Mouse (Mus musculus): ENCODE measurements around the gene Cfap43. TPM values are rescaled to one million over a fixed set of nuclear protein-coding genes. Genes with fewer than 3 reads are reported as not detected.

Cfap43 gene
- total RNA-seq, 2 experiments from 2014 or later: 0.30 to 0.66 TPM

GRCm38 (mm10) chr19:47913344-47913743 is 5.7 kb downstream of the Cfap43 start:
- no peak for TF ChIP-seq CTCF (IDR thresholded peaks at IDR 0.05)
- Histone ChIP-seq H3K4me3 (no peak overlapping the region), H3K27ac (no peak overlapping the region)
- intact Hi-C loops (cut with DNase I): no loop called here
- DNase-seq (ENCODE audit: extremely low spot score in 1 of 2, low spot score in 2 of 2): no peak

GRCm38 (mm10) chr19:47910751-47911150 is 8.3 kb downstream of the Cfap43 start:
- H3K27ac ChIP-seq: no peak overlapping the region
- DNase-seq (ENCODE audit: extremely low spot score in 1 of 2, low spot score in 2 of 2): no peak
- no peak overlapping the region for H3K4me3 ChIP-seq
- no peak for TF ChIP-seq CTCF (IDR thresholded peaks at IDR 0.05)
- intact Hi-C loops (cut with DNase I): no loop called here

GRCm38 (mm10) chr19:47910117-47910618 is 8.9 kb downstream of the Cfap43 start:
- TF ChIP-seq CTCF (IDR thresholded peaks at IDR 0.05): no peak
- DNase-seq (ENCODE audit: extremely low spot score in 1 of 2, low spot score in 2 of 2): no peak
- Histone ChIP-seq H3K27ac (no peak overlapping the region), H3K4me3 (no peak overlapping the region)
- intact Hi-C loops (cut with DNase I): no loop called here

GRCm38 (mm10) chr19:47909387-47910116 is 9.5 kb downstream of the Cfap43 start:
- no peak overlapping the region for H3K4me3 ChIP-seq
- DNase-seq (ENCODE audit: extremely low spot score in 1 of 2, low spot score in 2 of 2): no peak
- intact Hi-C loops (cut with DNase I): no loop called here
- no peak for TF ChIP-seq CTCF (IDR thresholded peaks at IDR 0.05)
- H3K27ac ChIP-seq: no peak overlapping the region

- no peak overlapping the region for H3K27ac ChIP-seq
These were observed 10.1 kb downstream of the Cfap43 start for GRCm38 (mm10) chr19:47908961-47909371.

GRCm38 (mm10) chr19:47907596-47907995 is 11.5 kb downstream of the Cfap43 start:
- intact Hi-C loops (cut with DNase I): no loop called here
- H3K27ac ChIP-seq: no peak overlapping the region
- no peak overlapping the region for H3K4me3 ChIP-seq
- no peak for DNase-seq (ENCODE audit: extremely low spot score in 1 of 2, low spot score in 2 of 2)
- no peak for TF ChIP-seq CTCF (IDR thresholded peaks at IDR 0.05)

More at GRCm38 (mm10) chr19:47908961-47909371, 10.1 kb downstream of the Cfap43 start:
- intact Hi-C loops (cut with DNase I): no loop called here
- H3K4me3 ChIP-seq: no peak overlapping the region
- no peak for TF ChIP-seq CTCF (IDR thresholded peaks at IDR 0.05)
- DNase-seq (ENCODE audit: extremely low spot score in 1 of 2, low spot score in 2 of 2): no peak

GRCm38 (mm10) chr19:47905603-47906002 is 13.5 kb downstream of the Cfap43 start:
- DNase-seq (ENCODE audit: extremely low spot score in 1 of 2, low spot score in 2 of 2): no peak
- TF ChIP-seq CTCF (IDR thresholded peaks at IDR 0.05): no peak
- intact Hi-C loops (cut with DNase I): no loop called here
- no peak overlapping the region for H3K4me3 ChIP-seq
- no peak overlapping the region for H3K27ac ChIP-seq

GRCm38 (mm10) chr19:47905081-47905480 is 14.0 kb downstream of the Cfap43 start:
- intact Hi-C loops (cut with DNase I): no loop called here
- TF ChIP-seq CTCF (IDR thresholded peaks at IDR 0.05): no peak
- DNase-seq (ENCODE audit: extremely low spot score in 1 of 2, low spot score in 2 of 2): no peak
- Histone ChIP-seq H3K4me3 (no peak overlapping the region), H3K27ac (no peak overlapping the region)

GRCm38 (mm10) chr19:47903679-47904078 is 15.4 kb downstream of the Cfap43 start:
- intact Hi-C loops (cut with DNase I): no loop called here
- no peak for DNase-seq (ENCODE audit: extremely low spot score in 1 of 2, low spot score in 2 of 2)
- no peak for TF ChIP-seq CTCF (IDR thresholded peaks at IDR 0.05)
- no peak overlapping the region for H3K27ac ChIP-seq
- H3K4me3 ChIP-seq: no peak overlapping the region

- intact Hi-C loops (cut with DNase I): no loop called here
- no peak for TF ChIP-seq CTCF (IDR thresholded peaks at IDR 0.05)
- Histone ChIP-seq H3K27ac (no peak overlapping the region), H3K4me3 (no peak overlapping the region)
- DNase-seq (ENCODE audit: extremely low spot score in 1 of 2, low spot score in 2 of 2): no peak
These were observed 16.5 kb downstream of the Cfap43 start for GRCm38 (mm10) chr19:47902316-47903201.

- intact Hi-C loops (cut with DNase I): no loop called here
- no peak for DNase-seq (ENCODE audit: extremely low spot score in 1 of 2, low spot score in 2 of 2)
- H3K27ac ChIP-seq: no peak overlapping the region
- H3K4me3 ChIP-seq: no peak overlapping the region
- no peak for TF ChIP-seq CTCF (IDR thresholded peaks at IDR 0.05)
These were observed 18.5 kb downstream of the Cfap43 start for GRCm38 (mm10) chr19:47900558-47900957.

- no peak; the same call in 1 of the 2 replicates for TF ChIP-seq CTCF (IDR thresholded peaks at IDR 0.05)
- Histone ChIP-seq H3K27ac (no peak overlapping the region), H3K4me3 (no peak overlapping the region)
- intact Hi-C loops (cut with DNase I): no loop called here
- no peak for DNase-seq (ENCODE audit: extremely low spot score in 1 of 2, low spot score in 2 of 2)
These were observed 19.1 kb downstream of the Cfap43 start for GRCm38 (mm10) chr19:47900012-47900411.
